Mouse (Mus musculus): ENCODE results near the gene Arid2. TPM values are rescaled to one million over a fixed set of nuclear protein-coding genes. Genes with fewer than 3 reads are reported as not detected.

The Arid2 gene
- total RNA-seq, 1 experiment from 2014 or later = 31.3 TPM

DNA sequence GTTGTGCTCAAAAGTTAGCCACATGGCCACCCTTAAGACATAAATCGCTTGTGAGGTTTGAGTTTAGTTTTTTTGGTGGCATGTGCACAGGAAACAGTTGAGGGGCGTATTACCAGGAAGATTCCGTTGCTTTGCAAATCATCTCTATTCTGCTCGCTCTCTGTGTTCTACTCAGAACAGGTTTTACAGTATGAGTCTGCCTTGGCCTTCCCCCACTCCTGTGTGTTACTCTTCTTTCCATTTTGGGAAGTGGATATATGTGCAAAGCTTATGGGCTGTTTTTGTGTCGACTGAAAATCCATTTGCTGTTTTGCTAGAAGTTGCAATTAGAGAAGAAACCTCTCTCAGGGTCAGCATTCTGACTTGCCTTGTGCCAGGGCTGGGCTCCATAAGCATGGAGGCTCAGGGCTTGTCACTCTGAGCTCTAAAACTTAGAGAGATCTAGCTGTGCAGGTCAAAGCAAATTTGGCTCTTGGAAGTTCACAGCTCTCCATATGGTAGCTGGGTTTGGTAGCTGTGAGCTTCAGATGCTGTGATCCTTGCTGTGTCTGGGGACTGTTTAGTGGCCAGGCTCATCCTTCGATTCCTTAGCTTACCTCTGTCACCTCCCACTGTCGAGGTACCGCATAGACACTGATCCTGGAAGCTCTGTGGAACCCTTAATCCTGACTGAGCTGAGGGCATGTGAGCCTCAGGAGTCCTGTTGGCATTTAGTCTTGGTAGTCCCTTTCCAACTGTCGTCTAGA lies 45.3 kb downstream of the Arid2 start:
- ATAC-seq (replicated peaks; ENCODE audit: insufficient number of reproducible peaks, low FRiP score, low TSS enrichment, poor library complexity, severe bottlenecking) = no peak

DNA sequence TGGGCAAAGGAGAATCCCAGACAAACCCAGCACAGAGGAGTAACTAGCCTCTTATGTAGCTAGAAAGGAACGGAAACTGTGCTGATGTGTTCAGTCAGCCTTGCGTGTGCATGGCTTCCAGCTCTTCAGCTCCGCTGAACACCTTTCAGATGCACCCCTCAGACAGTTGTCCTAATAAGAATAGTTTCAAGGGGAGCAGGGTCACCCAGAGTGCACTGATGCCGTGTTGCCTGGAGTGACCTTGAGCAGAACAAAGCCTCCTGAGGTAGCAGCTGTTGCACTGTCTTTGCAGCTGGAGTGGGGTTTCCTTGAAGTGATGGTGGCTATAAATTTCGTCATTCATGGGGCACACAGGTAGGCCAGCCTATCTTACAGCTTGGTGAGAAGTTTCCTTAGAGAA lies 46.0 kb downstream of the Arid2 start:
- ATAC-seq (replicated peaks; ENCODE audit: insufficient number of reproducible peaks, low FRiP score, low TSS enrichment, poor library complexity, severe bottlenecking) = no peak

DNA sequence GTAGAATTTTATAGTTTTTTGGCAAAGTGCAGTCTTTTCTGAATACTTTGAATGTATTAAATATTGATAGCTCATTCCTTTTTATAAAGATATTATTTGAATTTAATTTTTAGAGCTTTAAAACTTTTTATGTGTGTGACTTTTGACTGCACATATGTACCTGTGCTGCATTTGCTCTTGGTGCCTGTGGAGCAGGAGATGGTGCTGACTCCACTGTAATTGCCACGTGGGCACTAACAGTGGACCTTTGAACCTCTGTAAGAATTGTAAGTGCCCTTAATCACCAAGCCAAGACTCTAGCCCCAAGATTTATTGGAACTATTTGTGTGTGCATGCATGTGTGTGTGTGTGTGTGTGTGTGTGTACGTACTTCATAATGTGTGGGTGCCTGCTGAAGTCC lies 53.6 kb downstream of the Arid2 start:
- ATAC-seq (replicated peaks; ENCODE audit: insufficient number of reproducible peaks, low FRiP score, low TSS enrichment, poor library complexity, severe bottlenecking) = no peak

DNA sequence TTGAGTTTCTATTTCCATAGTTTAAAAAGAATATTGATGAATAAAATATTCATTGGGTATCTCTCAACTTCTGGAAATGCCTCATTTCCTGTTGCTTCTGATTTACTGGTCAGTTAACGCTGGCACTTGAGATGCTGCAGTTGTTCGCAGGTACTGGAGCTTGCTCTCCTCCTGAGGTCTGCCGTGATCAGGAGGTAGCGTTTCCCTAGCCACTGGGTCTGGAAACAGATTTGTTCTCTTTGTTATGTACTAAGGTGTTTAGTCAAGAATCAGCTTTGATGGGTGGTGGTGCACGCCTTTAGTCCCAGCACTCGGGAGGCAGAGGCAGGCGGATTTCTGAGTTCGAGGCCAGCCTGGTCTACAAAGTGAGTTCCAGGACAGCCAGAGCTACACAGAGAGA lies 54.8 kb downstream of the Arid2 start:
- no peak for ATAC-seq (replicated peaks; ENCODE audit: insufficient number of reproducible peaks, low FRiP score, low TSS enrichment, poor library complexity, severe bottlenecking)

DNA sequence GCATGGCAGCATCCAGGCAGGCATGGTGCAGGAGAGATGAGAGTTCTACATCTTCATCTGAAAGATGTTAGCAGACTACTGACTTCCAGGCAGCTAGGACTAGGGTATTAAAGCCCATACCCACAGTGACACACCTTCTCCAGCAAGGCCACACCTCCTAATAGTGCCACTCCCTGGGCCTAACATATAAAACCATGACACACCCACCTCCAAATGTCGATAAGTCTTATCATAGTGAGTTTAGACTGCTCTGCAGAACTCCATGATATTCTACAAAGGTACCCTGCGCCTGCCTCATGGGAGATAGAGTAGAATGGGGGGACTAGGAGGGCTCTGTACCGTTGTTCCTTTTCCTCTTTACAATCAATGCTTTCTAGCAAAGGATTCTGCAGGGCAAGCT lies 55.6 kb downstream of the Arid2 start:
- ATAC-seq (replicated peaks; ENCODE audit: insufficient number of reproducible peaks, low FRiP score, low TSS enrichment, poor library complexity, severe bottlenecking) = no peak

DNA sequence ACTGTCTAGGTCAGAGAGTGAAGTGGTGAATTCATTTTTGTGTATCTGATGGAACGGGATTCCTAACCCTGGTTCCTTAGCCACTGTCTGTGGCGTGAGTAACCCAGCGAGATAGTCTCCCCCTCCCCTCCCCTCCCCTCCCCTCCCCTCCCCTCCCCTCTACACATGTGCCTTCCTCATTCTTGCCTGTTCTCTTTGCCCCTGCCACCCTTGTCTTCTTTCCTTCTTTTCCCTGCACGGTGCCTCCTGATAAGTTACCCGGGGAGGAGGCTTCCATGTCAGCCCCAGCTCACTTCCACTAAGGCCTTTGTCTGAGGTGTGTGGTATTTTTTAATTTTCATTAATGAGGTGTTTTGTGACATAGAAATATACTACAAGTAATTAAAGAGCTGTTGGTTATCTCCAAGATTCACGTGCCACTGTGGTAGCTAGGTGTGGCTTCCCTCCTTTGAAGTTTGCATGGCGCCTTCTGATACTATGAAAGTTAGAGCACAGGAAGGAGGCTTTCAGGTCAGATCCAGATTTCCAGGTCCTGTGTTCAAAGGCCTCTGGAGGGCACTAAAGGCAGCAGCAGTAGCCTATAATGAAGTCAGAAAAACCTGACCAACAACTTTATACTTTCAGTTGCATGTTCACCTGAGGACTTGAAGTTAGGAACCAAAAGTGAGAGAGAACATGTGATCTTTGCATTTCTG lies 57.4 kb downstream of the Arid2 start:
- ATAC-seq (replicated peaks; ENCODE audit: insufficient number of reproducible peaks, low FRiP score, low TSS enrichment, poor library complexity, severe bottlenecking) = no peak

DNA sequence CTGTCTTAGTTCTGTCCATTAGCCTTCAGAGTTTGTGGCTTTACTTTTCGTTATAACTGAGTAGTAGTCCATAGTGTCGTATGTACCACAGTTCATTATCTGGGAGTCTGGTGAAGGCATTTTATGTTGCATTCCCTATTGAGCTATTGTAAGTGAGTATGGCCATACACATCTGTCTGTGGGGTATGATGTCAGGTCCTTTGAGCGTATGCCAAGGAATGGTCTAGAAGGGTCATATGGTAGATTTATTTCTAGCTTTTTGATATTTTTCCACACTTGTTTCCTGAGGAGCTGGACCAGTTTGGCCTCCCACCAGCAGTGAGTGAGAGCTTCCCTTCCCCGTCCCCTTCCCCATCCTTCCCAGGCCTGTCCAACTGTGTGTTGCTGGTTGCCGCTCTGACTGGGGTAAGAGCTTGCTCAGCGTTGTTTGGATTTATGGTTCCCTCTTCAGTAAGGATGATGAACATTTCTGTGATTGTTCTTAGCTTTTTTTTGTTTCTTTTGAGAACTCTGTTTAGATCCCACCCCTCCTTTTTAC lies 58.1 kb downstream of the Arid2 start:
- no peak for ATAC-seq (replicated peaks; ENCODE audit: insufficient number of reproducible peaks, low FRiP score, low TSS enrichment, poor library complexity, severe bottlenecking)

DNA sequence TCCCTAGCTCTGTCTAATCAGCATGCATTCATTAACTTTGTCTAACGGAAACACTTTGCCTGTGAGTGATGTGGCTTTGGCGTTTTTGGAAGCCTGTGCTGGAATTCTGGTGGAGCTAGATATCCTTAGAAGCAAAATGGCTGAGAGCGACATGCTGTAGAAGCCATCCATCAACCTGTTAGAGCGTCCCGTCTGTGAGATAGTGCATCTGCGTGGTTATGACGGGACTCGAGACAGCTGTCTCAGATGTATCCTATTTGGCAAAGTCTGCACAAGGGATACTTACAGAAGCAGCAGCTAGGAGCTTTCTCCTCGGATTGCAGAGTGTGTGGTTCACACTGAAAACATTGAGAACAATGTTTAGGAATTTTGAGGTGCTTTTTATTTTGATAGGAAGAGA lies 64.1 kb downstream of the Arid2 start:
- no peak for ATAC-seq (replicated peaks; ENCODE audit: insufficient number of reproducible peaks, low FRiP score, low TSS enrichment, poor library complexity, severe bottlenecking)

DNA sequence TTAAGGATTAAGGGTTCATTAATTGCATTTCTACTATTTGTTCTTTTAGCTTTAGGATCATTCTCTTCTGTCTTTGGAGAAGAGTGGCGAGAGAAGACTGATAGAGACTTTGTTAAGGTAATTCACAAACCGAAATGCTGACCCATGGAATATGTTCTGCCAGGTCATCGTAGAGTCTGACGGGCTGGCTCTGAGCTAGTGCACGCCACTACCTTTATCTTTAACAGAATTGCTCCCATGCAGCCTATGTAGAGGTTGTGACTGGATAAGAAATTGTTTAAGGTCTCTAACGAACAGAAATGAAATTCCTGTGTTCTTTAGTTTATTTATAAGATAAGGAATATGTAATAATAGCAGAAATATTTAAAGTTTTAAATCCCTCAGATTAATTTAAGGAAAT lies 71.6 kb downstream of the Arid2 start:
- no peak for ATAC-seq (replicated peaks; ENCODE audit: insufficient number of reproducible peaks, low FRiP score, low TSS enrichment, poor library complexity, severe bottlenecking)

DNA sequence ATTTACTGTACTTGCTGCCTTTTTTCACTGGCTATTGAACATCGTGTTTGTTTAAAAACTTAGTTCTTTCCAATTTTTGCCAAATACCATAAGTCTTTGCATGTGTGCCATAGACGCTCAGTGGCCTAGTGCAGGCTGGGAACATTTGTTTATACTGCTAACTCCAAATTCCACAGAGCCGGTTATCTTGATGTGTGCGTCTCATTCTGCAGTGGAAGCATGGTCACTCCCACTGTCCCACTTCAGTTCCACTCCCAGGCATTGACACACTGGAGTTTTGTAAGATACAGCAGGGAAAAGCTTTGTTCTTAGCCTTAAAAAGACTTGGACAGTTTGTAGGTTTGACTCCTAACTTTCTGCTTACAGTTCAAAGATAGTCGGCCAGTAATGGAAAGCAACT lies 73.3 kb downstream of the Arid2 start:
- ATAC-seq (replicated peaks; ENCODE audit: insufficient number of reproducible peaks, low FRiP score, low TSS enrichment, poor library complexity, severe bottlenecking) = no peak

DNA sequence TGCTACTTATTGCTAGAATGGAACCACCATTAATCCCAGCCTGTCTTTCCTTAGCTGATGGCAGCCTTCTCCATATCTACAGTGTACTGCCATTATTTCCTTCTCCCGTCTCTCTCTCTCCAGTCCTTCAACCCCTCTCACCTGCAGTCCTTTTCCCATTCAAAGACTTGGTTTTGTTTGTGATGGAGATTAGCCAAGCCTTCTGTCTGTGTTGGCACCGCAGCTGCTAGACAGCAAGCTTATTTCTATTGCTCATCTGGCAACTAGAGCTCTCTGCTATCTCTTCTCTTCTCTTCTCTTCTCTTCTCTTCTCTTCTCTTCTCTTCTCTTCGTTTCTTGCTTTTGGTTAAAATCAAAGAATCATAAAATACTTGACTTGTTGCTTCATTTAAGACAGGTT lies 78.0 kb downstream of the Arid2 start:
- ATAC-seq (replicated peaks; ENCODE audit: insufficient number of reproducible peaks, low FRiP score, low TSS enrichment, poor library complexity, severe bottlenecking) = no peak

DNA sequence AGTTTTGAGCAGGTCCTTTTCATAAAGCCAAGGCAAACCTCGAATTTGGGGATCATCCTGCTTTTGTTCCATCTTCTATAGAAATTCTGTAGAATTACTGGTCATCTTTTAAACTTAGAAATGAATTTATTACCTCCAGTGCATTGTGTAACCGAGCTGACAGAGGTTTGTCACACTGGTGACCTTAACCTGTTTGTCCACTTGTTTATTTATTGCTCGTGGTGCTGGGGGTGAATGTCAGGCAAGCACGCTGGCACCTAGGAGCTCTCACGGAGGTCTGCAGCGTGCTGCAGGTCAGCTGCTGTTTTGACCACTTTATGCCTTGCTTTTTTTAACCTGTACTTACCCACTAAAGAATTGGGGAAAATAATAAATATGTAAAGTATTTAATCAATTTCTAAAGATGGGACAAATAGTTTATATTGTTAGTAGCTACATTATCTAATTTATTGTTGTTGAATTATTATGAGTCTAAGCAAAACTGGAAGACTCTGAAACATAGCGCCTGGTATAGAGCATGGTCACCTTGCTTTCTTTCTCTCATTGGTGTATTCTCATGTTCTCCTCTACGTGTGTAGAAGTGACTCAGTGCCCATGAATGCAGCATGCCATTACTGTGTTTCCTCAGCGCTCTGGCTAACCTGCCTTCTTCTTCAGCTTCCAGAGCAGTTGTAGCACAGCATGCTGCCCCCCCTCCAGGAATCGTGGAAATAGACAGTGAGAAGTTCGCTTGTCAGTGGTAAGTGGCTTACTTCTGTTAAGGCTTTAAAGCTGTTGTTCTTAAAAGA lies 79.1 kb downstream of the Arid2 start:
- ATAC-seq (replicated peaks; ENCODE audit: insufficient number of reproducible peaks, low FRiP score, low TSS enrichment, poor library complexity, severe bottlenecking) = no peak

DNA sequence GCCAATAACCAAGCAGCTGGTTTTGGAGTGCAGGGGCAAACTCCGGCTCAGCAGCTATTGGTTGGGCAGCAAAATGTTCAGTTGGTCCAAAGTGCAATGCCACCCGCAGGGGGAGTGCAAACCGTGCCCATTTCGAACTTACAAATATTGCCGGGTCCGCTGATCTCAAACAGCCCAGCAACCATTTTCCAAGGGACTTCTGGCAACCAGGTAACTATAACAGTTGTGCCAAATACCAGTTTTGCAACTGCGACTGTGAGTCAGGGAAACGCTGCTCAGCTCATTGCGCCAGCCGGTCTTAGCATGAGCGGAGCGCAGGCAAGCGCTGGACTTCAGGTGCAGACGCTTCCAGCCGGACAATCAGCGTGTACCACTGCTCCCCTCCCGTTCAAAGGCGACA lies 84.0 kb downstream of the Arid2 start:
- ATAC-seq (replicated peaks; ENCODE audit: insufficient number of reproducible peaks, low FRiP score, low TSS enrichment, poor library complexity, severe bottlenecking) = no peak

DNA sequence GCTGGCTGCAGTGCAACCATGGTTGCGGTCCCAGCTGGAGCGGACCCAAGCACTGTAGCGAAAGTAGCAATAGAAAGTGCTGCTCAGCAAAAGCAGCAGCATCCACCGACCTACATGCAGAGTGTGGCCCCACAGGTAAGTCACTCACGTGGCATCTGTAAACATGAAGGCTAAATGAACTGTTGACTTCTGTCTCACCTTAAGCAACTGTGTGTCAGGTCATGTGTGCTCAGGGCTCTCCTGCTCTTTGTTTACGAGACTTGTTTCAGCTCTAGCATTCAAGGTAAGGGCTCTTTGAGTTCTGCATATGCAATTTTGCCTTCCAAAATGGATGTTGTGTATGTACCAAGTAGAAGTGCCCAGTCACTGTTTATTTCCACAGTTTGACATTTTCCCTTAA lies 85.3 kb downstream of the Arid2 start:
- no peak for ATAC-seq (replicated peaks; ENCODE audit: insufficient number of reproducible peaks, low FRiP score, low TSS enrichment, poor library complexity, severe bottlenecking)

DNA sequence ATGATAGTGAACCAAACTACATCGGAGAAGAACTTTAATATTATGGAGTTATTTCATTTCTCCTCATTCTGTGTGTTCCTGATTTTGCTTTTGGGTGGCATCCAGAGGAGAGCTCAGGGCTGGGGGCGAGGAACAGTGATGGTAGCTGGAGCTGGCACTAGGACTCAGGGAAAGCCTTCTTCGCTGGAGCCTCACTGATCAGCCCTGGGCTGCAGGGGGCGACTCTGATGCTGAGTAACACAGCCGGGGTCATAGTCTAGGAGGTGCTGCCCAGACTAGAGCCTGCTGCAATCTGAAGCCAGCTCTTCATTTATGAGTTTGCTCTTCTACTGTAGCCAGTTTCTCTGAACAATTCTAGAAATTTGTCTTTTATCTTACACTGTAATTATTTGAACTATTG lies 85.8 kb downstream of the Arid2 start:
- ATAC-seq (replicated peaks; ENCODE audit: insufficient number of reproducible peaks, low FRiP score, low TSS enrichment, poor library complexity, severe bottlenecking) = no peak

DNA sequence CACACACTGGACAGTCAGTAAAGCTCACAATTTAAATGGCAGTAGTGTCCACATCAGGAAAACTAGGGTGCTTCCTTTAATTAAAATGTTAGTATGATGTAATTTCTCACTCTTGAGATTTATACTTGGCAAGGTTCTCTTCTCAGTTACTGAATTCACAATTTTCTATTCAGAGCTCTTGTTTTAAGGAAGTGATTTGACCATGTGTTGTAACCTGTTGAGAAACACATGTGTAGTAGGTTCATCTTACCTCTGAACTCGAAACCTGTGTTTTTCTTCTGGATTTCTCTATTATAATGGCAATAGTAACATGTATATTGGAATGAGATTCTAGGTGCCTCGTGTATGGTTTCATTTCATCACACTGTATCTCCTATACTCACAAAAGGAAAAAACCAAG lies 88.9 kb downstream of the Arid2 start:
- no peak for ATAC-seq (replicated peaks; ENCODE audit: insufficient number of reproducible peaks, low FRiP score, low TSS enrichment, poor library complexity, severe bottlenecking)

DNA sequence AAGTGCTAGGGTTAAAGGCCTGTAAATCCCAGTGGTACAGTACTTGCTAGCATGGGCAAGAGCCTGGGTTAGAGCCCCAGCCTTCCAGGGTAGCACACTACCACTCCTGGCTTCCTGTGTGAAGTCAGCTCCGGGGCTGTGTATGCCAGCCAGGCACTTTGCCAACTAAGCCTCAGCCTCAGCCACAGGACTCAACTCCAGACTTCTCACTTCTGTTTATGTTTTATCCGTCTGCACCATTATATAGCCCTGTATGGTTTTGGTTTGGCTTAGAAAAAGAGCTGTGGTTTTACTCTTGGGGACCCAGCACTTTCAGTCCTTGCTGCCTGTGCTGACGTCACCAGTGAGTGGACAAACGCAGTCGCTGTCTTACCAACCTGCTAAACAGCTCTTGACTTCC lies 89.9 kb downstream of the Arid2 start:
- peak; percentile 63; the same call in 1 of the 2 replicates for ATAC-seq (replicated peaks; ENCODE audit: insufficient number of reproducible peaks, low FRiP score, low TSS enrichment, poor library complexity, severe bottlenecking)

DNA sequence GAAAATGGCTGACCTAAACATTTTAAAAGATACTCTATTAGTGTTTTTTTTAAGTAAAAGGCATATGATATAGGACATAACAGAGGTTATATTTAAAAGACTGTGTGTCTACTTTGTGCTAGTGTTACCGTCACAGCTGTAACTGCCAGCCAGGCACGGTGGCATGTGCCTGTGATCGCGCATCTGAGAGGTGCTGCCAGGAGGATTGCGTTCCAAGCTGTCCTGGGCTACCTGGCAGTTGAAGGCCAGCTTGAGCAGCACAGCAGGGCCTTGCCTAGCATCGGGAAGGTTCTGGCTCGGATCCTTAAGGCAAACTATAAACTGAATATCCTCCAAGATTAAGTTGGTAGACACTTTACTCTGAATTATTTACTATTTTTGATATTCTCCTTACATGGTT lies 90.4 kb downstream of the Arid2 start:
- ATAC-seq (replicated peaks; ENCODE audit: insufficient number of reproducible peaks, low FRiP score, low TSS enrichment, poor library complexity, severe bottlenecking) = no peak

DNA sequence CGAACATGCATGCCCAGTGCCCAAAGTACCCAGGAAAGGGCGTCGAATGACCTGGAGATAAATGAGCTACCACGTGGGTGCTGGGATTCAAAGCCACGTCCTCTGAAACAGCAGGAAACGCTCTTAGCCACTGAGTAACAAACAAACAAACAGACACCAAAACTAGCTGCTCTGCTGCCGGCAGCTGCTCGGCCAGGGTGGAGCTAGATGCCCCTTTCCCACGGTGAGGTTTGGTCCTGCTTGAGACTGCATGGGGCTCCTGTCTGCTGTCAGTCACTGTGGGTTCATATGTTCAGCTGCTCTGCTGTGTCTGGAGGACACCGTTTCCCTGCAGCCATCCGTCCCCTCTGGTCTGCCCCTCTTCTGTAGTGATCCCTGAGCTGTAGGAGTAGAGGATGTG lies 94.9 kb downstream of the Arid2 start:
- no peak for ATAC-seq (replicated peaks; ENCODE audit: insufficient number of reproducible peaks, low FRiP score, low TSS enrichment, poor library complexity, severe bottlenecking)

DNA sequence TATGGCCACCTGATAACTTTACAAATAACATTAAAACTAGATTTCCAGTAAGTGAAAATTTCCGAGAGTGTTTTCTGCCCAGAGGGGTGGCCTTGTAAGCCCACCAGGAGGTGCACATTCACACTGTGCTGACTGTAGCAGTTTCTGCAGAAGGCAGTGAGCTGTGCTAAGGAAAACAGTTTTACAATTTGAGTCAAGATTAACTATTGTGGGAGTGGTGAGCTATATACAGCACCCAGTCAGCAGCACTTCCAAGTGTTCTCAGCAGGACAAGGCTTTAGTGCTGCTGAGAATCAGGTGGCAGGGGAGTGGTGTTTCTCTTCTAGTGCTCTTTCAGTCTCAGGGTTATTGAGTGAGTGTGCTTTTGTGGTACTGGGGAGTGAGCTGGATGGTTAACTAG lies 101.2 kb downstream of the Arid2 start:
- no peak for ATAC-seq (replicated peaks; ENCODE audit: insufficient number of reproducible peaks, low FRiP score, low TSS enrichment, poor library complexity, severe bottlenecking)
